Mouse (Mus musculus): ENCODE results near the gene Rfx1.

The Rfx1 gene

DNA sequence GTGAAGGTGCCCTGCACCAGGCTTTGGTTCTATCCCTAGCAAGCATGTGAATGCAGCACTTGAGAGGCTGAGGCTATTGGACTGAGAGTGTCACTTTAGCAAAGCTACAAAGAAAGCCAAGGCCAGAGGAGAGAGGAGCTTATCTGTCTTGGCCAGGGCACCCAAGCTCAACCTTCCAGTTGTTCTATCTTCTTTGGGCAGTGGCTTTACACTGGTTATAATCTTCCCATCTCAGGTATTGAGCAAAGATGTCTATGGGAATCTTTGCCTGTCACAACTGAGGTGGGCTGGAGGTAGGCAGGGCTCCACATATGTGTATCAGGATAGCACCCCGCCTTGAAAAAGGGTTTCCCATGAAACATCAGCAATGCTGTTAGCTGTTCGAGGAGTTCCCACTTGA lies 6.4 kb upstream of the Rfx1 start:
- DNase-seq (ENCODE audit: low spot score): no peak

DNA sequence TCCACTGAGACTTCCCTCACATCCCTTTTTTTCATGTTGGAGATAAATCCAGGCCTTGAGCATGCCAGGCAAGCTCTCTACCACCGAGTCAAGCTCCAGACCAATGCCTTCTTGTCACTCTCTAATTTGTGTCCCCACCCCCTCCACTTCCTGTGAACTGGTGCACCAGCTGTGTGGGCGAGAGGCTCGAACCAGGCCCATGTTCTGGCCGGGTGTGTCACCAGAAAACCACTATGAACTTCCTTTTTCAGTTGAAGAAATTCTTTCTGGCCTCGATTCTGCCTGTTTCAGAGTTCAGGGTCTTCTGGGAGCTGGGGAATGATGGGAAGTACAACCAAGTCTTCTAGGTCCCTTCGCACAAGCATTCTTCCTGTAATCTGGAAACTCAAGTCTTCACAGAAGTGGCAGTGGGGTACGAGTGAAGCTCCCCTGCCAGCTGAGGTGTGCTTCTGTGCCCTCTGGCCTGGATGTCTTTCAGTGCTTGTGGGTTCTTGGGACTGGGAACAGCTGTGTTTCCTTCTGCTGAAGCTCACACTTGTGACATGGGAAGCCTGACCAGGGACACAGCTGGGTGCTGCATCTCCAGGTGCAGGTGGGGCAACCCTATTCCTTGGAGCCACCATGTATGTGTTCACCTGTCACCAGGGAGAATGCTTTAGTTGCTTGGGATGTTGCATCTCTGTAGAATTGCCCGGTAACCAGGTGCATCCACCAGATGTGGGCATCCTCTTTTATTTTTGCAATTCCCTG lies 2.6 kb upstream of the Rfx1 start:
- DNase-seq (ENCODE audit: low spot score): peak; percentile 78

DNA sequence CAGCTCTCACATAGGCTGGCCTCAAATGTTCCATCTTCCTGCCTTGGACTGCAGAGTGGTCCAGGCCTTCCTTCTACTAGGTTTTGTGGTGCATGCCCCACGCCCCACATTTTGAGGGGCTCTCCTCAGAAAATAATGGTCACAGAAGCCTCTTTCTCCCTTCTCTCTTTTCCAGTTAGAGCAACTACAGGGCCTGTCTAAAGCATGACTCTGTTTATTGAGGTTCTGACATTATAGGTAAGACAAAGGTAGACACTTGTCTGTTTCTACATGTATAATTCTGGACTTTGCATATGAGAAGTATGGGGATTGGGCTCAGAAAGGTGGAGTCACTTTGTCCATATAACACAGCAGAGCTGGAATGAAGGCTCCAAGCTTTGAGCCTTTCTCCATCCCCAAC lies 1.6 kb upstream of the Rfx1 start, which contains the start of gene Gm10643:
Gm10643 (minus strand) TSS at position 101 of the 400 bp plus-strand sequence.
- no peak for DNase-seq (ENCODE audit: low spot score)

DNA sequence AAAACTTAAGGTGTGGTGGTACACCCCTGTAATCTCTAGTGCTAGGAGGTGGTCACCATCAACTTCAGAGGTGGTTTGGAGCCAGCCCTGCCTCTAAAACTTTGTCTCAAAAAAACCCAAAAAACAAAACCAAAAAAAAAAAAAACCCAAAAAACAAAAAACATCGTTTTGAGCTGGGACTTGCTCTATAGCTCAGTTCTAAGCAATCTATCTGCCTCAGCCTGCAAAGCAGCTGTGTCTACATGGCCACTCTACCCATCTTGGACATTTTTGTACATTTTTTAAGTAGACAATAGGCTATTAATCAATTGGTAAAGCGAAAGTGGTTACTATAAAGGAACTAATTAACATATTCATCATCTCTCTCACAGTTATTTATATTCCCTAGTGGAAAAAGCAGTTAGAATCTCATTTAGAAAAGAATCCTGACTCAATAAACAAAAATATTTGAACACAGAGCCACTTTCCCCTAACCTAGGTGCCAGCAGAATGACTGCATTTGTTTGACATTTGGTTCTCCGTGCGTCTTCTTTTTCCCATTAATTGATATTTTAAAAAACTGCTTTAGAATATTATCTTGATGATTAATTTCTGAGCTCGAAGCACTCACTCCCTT lies 1.1 kb upstream of the Rfx1 start:
- no peak for DNase-seq (ENCODE audit: low spot score)

DNA sequence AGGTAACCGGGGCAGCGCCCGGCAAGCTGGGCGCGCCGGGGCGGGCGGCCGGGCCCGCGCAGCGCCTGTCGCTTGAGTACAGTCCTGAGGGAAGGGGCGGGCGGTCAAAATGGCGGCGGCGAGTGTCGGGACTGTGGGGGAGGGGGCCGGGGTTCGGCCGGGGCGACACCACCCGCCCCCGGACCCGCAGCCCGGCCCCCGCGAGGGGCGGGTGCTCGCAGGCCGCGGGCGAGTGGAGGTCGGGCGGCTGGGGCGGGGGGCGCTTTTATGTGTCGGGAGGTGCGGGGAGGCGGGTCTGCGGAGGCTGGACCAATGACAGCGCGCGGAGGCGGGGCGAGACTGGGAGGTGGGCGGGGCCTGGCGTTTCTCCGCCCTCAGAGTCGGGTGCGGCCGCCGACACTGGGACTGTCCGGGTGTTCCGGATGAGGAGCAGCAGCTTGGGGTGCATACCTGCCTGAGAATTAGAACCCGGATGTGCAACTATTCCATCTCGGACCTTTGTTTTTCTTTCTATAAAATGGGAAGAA lies 476 bp downstream of the Rfx1 start:
- peak; percentile 95 for DNase-seq (ENCODE audit: low spot score)

DNA sequence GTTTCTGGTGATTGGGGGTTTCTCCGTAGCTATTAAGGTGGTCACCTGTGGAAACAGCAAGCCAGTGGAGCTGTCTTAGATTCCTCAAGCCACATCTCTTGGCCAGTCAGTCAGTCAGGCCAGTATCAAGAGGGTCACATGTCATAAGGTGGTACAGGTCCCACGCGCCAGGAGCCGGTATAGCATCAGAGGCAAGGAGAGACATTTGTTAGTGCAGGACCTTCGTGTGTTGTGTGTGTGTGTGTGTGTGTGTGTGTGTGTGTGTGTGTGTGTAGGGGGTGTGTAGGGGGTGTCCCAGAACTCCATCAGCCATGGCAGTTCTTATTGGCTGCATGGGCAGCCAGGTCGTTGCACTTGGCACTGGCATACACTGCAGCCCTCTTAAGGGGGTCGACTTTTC lies 1.3 kb downstream of the Rfx1 start:
- DNase-seq (ENCODE audit: low spot score): no peak

DNA sequence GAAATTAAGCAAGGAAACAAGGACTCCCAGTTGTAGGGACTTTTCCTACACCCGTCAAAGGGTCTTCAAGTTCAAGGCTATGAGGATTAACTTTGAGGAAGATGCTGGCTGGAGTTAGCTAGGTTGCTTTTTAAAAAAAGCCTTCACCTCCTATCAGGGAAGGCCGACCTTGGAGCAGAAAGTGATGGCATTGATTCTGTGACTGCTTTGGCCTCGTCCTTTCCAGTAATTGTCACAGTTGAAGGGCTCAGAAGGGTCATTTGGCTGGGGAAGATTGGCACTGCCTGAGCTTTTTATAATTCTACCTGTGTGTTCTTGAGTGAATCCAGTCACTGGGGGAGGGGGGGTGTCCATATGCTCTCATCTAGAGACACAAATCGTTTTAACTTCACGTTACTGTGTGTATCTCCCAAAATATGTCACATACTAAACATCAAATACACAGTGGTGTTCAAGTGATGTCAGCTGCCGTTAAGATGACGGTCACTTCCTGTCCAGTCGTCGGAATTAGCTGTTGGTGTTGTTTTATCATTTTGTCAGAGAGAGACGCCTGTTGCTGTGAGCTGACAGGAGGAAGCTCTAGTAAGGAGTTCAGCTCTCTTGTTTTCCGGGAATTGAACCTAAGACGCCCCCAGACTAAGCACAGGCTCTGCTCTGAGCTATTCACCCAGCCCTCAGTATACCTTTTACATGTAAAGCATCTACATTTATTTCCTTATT lies 1.8 kb downstream of the Rfx1 start:
- peak; percentile 29 for DNase-seq (ENCODE audit: low spot score)

DNA sequence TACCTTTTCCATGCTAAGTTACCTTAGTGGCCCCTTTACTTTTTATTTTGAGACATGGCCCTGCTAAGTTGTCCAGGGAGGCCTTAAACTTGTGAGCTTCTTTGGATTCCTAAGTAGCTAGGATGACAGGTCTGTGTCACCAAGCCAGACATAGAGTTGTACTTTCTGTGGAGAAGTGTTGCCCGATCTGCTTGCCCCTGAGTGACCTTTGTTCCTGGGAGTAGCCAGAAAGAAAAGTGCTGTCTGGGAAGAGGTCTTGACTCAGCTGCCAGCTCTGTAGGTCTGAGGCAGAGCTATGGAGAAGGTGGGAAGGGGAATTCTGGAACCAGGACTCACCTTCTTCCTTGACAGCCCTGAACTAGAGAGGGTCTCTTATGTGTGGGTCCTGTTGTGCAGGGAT lies 2.5 kb downstream of the Rfx1 start:
- DNase-seq (ENCODE audit: low spot score): no peak

DNA sequence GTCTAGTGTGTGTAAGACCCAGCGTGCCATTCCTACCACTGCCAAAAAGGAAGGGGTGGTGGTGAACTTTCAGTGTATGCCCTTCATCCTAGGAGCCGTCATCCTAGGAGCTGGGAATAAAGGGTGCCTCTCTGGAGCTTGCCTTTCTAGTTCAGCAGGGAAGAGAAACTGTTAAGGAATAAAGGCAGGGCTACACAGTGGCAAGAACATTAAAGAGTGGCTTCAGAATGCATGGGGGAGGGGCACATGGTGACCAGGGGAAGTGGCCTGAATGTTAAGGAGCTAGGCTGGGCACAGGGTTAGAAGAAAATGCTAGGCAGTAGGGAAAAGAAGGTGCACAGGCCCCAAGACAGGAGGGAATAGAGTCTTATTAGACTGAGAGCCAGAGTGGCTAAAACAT lies 3.1 kb downstream of the Rfx1 start:
- no peak for DNase-seq (ENCODE audit: low spot score)

DNA sequence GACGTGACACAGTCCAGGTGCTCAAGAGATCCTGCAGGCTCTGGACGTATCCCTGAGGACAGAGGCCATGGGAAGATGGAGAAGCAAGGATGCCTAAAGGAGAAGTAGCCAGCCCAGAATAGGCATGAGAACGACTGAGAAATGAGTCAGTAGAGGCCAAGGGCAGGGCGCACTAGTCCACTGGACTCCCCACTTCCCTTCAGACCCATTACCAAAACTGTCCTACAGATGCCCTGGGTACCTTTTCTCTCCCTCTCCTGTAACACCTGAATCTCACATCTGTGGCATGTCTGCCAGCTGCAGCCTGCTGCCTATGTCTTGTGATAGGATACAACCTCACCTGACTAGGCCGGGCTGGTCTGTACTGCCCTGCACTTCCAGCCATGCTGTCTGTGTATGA lies 3.6 kb downstream of the Rfx1 start:
- no peak for DNase-seq (ENCODE audit: low spot score)

DNA sequence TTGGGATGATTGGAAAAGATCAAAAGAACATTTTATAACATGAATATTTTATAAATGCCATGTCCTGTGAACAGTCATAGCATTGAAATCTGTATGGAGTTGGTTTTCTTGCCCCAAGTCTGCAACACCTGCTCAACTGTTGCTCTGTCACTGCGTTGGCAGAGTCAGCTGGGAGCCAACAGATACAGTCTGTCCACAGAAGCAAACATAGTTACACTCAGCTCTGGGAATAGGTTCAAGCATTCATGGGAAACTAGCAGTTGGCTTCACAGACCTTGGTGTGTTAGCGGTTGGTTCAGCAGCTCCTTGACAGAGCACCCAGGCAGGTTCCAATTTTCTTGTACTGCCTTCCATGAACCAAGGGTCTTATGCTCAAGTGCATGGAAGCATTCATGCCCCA lies 4.0 kb downstream of the Rfx1 start:
- DNase-seq (ENCODE audit: low spot score): no peak

DNA sequence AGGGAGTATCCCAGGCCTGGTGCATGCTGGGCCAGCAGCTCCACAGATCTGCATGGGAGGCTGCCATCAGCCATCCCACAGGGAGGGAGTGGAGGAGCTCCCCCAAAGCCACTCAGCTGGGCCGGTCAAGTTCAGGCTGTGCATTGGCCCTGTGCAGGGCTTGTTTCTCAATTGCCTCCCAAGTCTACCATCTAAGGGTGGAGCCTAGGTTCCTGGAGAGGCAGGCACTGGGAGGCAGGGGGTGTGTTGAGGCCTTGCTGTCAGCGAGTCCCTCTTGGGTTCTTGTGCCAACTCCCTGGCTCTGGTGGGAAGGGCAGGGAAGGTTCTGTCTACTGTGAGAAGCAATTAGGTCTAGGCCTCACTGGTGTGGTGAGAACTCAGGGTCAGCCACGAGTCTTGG lies 5.3 kb downstream of the Rfx1 start:
- no peak for DNase-seq (ENCODE audit: low spot score)

DNA sequence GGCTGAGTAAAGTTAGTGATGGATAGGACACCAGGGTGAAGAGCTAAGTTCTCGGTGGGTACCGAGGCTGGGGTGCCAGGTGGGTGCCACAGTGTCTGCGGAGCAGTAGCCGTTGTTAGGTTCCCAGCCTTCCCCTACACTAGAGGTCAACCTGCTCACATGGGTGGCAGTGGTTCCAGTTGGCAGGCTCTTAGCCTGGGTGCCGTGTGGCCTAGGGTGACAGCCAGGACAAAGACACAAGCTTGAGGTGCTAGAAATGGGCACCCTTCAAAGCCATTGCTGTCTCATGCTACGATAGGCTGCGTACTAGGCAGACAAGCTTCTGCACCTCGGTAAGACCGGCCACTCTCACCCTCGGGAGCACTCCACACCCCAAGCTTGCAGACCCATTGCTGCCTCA lies 5.7 kb downstream of the Rfx1 start:
- DNase-seq (ENCODE audit: low spot score): no peak

DNA sequence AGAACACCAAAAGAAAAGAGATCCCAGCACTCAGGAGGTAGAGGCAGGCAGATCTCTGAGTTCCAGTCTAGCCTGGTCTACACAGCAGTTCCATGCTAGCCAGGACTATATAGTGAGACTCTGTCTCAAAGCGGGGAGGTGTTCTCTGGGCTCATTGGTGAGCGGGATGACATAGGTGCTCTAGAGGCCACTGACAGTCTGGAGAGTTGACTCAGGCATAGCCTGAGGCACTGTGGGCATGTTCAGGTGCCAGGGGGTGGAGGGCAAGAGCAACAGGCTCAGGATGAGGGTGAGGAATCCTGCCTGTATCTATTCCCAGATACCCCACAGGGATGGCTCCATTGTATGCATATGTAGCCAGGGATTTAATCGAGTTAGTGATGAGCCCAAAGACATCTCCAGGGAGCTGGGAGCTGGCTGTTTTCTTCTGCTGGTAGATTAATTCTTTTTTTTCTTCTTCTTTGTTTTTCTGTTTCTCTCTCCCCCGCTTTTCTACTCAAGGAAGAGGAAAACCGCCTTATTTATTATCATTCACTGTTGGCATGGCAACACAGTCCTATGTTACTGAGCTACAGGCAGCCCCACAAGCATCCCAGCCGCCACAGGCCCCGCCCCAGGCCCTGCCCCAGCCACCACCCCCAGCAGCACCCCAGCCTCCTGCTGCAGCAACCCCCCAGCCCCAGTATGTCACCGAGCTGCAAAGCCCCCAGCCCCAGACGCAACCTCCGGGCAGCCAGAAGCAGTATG lies 6.8 kb downstream of the Rfx1 start:
- peak; percentile 73 for DNase-seq (ENCODE audit: low spot score)

DNA sequence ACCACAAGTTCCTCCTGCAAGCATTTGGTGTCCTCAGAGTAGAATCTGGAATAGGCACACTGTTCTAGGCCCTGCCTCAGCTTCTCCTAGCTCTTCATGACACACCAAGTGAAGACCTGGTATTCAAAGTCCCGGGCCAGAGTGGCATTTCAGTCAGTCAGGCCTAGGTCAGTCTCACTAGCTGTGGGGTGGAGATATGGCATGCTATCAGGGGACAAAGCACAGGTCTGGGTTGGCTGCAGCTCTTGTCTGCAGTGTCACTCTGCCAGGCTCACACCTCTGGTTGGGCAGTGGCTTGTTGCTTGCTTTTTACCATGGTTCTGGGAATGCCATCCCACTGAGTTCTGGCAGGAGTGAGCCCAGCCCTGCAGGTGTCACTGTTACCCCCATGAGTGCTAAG lies 9.8 kb downstream of the Rfx1 start:
- no peak for DNase-seq (ENCODE audit: low spot score)

DNA sequence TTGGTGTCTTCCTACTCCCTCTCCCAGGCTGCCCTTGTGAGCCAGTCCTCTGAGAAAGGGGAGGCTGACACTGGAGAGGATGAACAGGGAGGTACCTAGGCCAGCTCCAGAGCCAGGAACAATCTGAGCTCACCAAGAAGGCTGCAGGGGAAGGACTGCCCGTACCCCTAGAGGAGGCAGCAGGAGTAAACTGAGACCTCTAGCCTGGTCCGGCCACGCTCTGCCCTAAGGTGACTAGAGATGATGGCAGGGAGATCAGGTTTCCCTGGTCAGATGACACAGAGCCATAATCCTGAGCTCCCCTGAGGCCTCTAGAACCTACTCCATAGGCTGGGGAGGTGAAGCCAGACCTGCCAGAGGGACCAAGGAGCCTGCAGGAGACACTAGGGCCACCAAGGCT lies 10.2 kb downstream of the Rfx1 start:
- DNase-seq (ENCODE audit: low spot score): no peak

DNA sequence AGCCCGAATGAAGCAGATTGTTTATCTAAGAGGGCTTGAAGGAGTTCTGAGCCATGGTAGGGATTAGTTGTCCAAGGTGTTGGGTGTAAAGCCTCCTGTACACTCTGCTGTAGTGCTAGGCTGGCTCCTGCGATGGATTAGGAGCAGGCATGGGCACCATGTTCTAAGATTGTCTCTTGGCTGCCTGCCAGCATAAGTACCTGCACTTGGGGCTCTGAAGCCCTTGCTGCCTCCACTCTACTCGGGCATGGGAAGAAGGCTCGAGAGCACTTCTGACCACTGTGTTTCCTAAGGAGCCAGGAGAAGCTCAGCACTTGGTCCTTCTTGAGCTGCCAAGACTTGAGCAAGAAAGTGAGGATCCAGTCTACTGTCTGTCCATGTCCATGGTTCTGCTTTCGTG lies 12.6 kb downstream of the Rfx1 start:
- DNase-seq (ENCODE audit: low spot score): no peak

DNA sequence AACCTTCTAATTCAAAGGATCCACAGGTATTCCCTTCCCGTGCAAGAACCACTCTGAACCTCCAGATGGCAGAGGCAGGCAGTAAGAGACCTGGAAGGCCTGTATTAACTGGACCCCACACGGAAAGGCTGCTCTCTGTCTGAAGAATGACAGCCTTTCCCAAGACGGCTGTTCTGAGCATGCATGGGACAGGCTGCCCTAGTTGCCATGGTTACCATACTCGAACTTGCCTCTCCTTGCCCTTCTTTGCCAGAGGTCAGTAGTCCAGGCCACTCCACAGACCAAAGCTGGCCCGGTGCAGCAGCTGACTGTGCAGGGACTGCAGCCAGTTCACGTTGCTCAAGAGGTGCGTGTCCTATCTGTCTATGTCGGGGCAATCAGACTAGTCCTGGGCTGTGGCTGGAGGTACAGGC lies 17.2 kb downstream of the Rfx1 start:
- DNase-seq (ENCODE audit: low spot score): no peak

DNA sequence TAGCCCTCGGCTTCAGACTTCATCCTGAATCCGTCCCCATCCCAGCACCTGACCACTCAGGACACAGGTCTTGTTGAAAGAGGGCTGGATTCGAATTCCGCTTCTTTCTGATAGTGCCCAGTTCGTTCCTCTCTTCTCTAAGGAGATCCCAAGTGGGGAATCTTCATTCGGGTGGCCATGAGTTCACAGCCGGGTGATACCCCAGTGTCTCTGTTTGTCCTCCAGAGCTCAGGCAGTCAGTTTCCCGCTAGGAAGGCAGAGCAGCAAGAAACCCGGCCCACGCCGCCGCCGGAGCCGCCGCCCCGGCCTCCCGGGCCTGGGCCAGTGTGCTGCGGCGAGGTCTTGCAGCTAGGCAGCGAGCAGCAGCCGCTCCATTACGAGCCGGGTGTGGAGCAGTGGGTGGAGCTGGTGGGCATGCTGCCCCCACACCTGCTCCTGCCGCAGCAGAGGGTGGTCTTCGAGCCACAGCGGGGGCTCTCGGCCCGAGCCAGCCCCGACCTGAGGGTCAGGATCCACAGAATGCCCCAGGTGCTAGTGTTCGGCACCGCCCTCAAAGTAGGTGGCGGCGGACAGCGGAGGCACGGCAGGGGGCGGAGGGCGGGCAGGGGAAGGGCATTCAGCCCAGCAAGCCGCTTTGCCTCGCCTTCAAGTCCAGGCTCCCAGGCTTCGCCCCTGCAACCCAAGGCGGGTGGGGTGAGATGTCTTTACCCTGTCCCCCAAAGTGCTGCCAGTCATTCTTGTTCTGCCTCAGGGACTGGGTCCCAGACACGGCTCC lies 17.9 kb downstream of the Rfx1 start:
- no peak for DNase-seq (ENCODE audit: low spot score)

DNA sequence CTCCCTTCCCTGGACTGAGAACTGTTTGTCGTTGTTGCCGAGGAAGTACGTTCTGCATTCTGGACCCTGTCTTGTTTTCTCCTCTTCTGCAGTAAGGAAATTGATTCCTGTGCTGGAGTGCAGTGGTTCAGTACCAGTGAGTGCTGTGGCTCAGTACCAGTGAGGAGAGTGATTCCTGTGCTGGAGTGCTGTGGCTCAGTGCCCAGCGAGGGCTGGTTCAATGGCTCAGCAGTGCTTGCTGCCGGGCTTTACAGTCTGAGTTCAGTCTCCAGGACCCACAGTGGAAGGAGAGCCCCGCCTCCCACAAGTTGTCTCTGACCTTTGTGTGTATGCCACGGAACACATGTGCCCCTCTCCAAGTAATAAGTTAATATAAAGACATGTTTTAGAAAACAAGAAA lies 20.5 kb downstream of the Rfx1 start:
- no peak for DNase-seq (ENCODE audit: low spot score)

DNA sequence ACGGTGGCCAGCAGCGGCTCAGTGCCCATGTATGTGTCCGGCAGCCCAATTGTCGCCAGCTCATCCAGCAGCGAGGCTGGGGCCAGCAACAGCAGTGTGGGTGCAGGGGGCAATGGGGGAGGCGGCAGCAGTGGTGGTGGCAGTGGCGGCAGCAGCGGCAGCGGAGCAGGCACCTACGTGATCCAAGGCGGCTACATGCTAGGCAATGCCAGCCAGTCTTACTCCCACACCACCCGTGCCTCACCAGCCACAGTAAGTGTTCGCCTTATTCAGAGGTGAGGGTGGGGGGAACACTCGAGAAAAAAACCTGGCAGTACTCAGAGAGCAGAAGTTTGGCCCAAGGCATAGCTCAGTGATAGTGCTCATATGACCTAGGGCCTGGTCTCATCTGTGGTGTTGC lies 21.2 kb downstream of the Rfx1 start:
- no peak for DNase-seq (ENCODE audit: low spot score)

DNA sequence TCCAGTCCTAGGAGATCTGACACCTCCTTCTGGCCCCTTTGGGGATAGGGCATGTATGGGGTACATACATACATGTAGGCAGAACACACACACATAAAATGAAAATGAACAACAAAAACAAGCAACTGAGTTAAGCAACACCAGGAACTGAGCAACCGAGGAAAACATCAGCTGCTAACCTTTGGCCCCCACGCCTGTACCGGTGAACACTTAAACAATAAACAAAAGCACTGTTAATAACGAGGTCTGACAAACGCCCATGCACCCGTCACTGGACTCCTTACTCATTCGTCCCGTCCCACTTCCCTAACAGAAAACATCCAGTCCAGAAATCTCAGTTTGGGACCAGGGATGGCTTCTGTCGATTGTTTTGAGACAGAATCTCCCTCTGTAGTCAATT lies 22.6 kb downstream of the Rfx1 start:
- no peak for DNase-seq (ENCODE audit: low spot score)

All from T-cell, adult 2 months (primary cell).